Mouse (Mus musculus) c-Kit-negative CD71-positive TER-119-positive erythroid progenitor cells, embryonic 14.5 days (primary cell): ENCODE results near the gene Rpl14.
A peak's percentile ranks its signal among the peaks of the same experiment; 100 is the strongest.

Source experiments
- DNase-seq: peaks from one replicate; pipeline ENCODE4 v3.0.0-alpha.2; 2013; ENCODE audit warnings: low read depth, low spot score

Gene Rpl14

GRCm38 (mm10) chr9:120571593-120572385, 545 bp downstream of the Rpl14 start:
- DNase-seq = peak; percentile 21

GRCm38 (mm10) chr9:120575748-120576661, 4.8 kb downstream of the Rpl14 start:
- DNase-seq = peak; percentile 21

- DNase-seq = no peak
These were observed 5.4 kb downstream of the Rpl14 start for GRCm38 (mm10) chr9:120576662-120577013.

- peak; percentile 93 for DNase-seq
These were observed 5.9 kb downstream of the Rpl14 start for GRCm38 (mm10) chr9:120577133-120577651.

- no peak for DNase-seq
These were observed 6.6 kb downstream of the Rpl14 start for GRCm38 (mm10) chr9:120577706-120578405.

GRCm38 (mm10) chr9:120578701-120579100, 7.5 kb downstream of the Rpl14 start:
- no peak for DNase-seq

- DNase-seq = no peak
These were observed 8.6 kb downstream of the Rpl14 start for GRCm38 (mm10) chr9:120579808-120580207.

- no peak for DNase-seq
These were observed 10.8 kb downstream of the Rpl14 start for GRCm38 (mm10) chr9:120581941-120582618.

- DNase-seq = no peak
These were observed 11.5 kb downstream of the Rpl14 start for GRCm38 (mm10) chr9:120582619-120583308.

GRCm38 (mm10) chr9:120583314-120583713, 12.1 kb downstream of the Rpl14 start:
- DNase-seq = no peak

GRCm38 (mm10) chr9:120586546-120586945, 15.3 kb downstream of the Rpl14 start:
- DNase-seq = peak; percentile 67

GRCm38 (mm10) chr9:120591490-120591889, 20.2 kb downstream of the Rpl14 start:
- DNase-seq = no peak

- DNase-seq = no peak
These were observed 22.3 kb downstream of the Rpl14 start for GRCm38 (mm10) chr9:120593383-120594101.

GRCm38 (mm10) chr9:120594839-120595238, 23.6 kb downstream of the Rpl14 start:
- DNase-seq = no peak

- DNase-seq = no peak
These were observed 24.1 kb downstream of the Rpl14 start for GRCm38 (mm10) chr9:120595306-120595705.

GRCm38 (mm10) chr9:120601488-120602171, 30.4 kb downstream of the Rpl14 start:
- no peak for DNase-seq

- no peak for DNase-seq
These were observed 31.1 kb downstream of the Rpl14 start for GRCm38 (mm10) chr9:120602172-120602838.

GRCm38 (mm10) chr9:120602839-120603511, 31.7 kb downstream of the Rpl14 start:
- DNase-seq = peak; percentile 37
